Mouse (Mus musculus) liver, embryonic 11.5 days (tissue): ENCODE results near the gene Celsr1. TPM values are rescaled to one million over a fixed set of nuclear protein-coding genes. Genes with fewer than 3 reads are reported as not detected.

Experiments used
- ATAC-seq: fragments of 200-750 bp; cut with Nextera tagmentation; replicated peaks from 2 replicates; pipeline ENCODE4 v1.8.0; 2017; ENCODE audit warnings: moderate number of reproducible peaks, mild to moderate bottlenecking, moderate TSS enrichment, moderate library complexity; ENCODE audit not compliant: low FRiP score
- DNase-seq: peaks from one replicate; pipeline ENCODE4 v3.0.0-alpha.2; 2017; ENCODE audit warnings: low spot score
- H3K27ac ChIP-seq: fragments of 300-500 bp; sonication (generic); 2 replicates; pipeline ENCODE4 v1.5.1; 2014; ENCODE audit warnings: mild to moderate bottlenecking, low read depth, low read length, control low read depth
- H3K27me3 ChIP-seq: fragments of 300-500 bp; sonication (generic); replicated peaks from 2 replicates; pipeline ENCODE4 v1.6.1; 2014; ENCODE audit warnings: low read length, mixed read lengths; ENCODE audit not compliant: control insufficient read depth, insufficient read depth
- H3K36me3 ChIP-seq: fragments of 300-500 bp; sonication (generic); 2 replicates; pipeline ENCODE4 v1.6.1; 2014; ENCODE audit warnings: mild to moderate bottlenecking, low read length, moderate library complexity, mixed read lengths; ENCODE audit not compliant: control insufficient read depth, insufficient read depth
- H3K4me1 ChIP-seq: fragments of 300-500 bp; sonication (generic); replicated peaks from 2 replicates; pipeline ENCODE4 v1.6.1; 2014; ENCODE audit warnings: low read length, mixed read lengths; ENCODE audit not compliant: control insufficient read depth, insufficient read depth
- H3K4me2 ChIP-seq: fragments of 300-500 bp; sonication (generic); 2 replicates; pipeline ENCODE4 v1.6.1; 2014; ENCODE audit warnings: mild to moderate bottlenecking, control low read depth, moderate library complexity
- H3K4me3 ChIP-seq: fragments of 300-500 bp; sonication (generic); 2 replicates; pipeline ENCODE4 v1.5.1; 2014; ENCODE audit warnings: low read depth, low read length, control low read depth
- H3K9ac ChIP-seq: fragments of 300-500 bp; sonication (generic); 2 replicates; pipeline ENCODE4 v1.6.1; 2014; ENCODE audit warnings: low read depth, low read length, control low read depth
- H3K9me3 ChIP-seq: fragments of 300-500 bp; sonication (generic); 2 replicates; pipeline ENCODE4 v1.6.1; 2016; ENCODE audit warnings: low read length, inconsistent platforms, mixed read lengths; ENCODE audit not compliant: control insufficient read depth
- WGBS: fragments of 180-500 bp; shearing (Covaris S2); extraction: QIAGEN DNeasy Blood & Tissue Kit; methylation state at CpG from one replicate; pipeline ENCODE4 v1.1.7; 2014; 5-methylcytosine and 5-hydroxymethylcytosine counted together
- polyA plus RNA-seq: library from polyadenylated mRNA; unstranded; fragments of >200 nt; fragmentation: Nextera tagmentation; extraction: Ambion mirVana; gene quantifications from 2 replicates; pipeline ENCODE4 v1.2.1, GENCODE M21; 2014

The Celsr1 gene
- polyA plus RNA-seq, 1 experiment from 2014 or later = 1.4 TPM

- 73% methylated on average over 4 of the region's 4 CpGs for WGBS
- Histone ChIP-seq H3K4me3 (no peak overlapping the region), H3K27ac (no peak overlapping the region), H3K4me2 (no peak overlapping the region), H3K9me3 (no peaks in the 10 kb centered on the region), H3K27me3 (no peaks in the 10 kb centered on the region; the same call in 1 of the 2 replicates), H3K9ac (no peak overlapping the region), H3K36me3 (no peaks in the 10 kb centered on the region), H3K4me1 (no peaks in the 10 kb centered on the region)
- ATAC-seq (no peak), DNase-seq (no peak)
Observed at GRCm38 (mm10) chr15:85961651-85962050, 71.9 kb downstream of the Celsr1 start.

GRCm38 (mm10) chr15:85961131-85961530, 72.4 kb downstream of the Celsr1 start:
- H3K4me3 ChIP-seq = no peak overlapping the region
- DNase-seq (no peak), ATAC-seq (no peak)
- H3K4me1 ChIP-seq = no peaks in the 10 kb centered on the region
- no peak overlapping the region for H3K27ac ChIP-seq
- H3K4me2 ChIP-seq = no peak overlapping the region
- H3K36me3 ChIP-seq = no peaks in the 10 kb centered on the region
- 70% methylated on average over 7 of the region's 7 CpGs for WGBS
- no peaks in the 10 kb centered on the region; the same call in 1 of the 2 replicates for H3K27me3 ChIP-seq
- no peak overlapping the region for H3K9ac ChIP-seq
- H3K9me3 ChIP-seq = no peaks in the 10 kb centered on the region

GRCm38 (mm10) chr15:85956202-85956601, 77.4 kb downstream of the Celsr1 start:
- DNase-seq = no peak
- H3K9ac ChIP-seq = no peak overlapping the region
- peaks cover 2% of the 10 kb centered on the region; the same call in 1 of the 2 replicates for H3K4me1 ChIP-seq
- H3K9me3 ChIP-seq = no peaks in the 10 kb centered on the region
- H3K36me3 ChIP-seq = no peaks in the 10 kb centered on the region
- ATAC-seq = no peak
- H3K27ac ChIP-seq = no peak overlapping the region
- no peak overlapping the region for H3K4me3 ChIP-seq
- no peak overlapping the region for H3K4me2 ChIP-seq
- WGBS = 45% methylated on average over 6 of the region's 6 CpGs
- H3K27me3 ChIP-seq = no peaks in the 10 kb centered on the region

- Histone ChIP-seq H3K9me3 (no peaks in the 10 kb centered on the region), H3K4me3 (no peak overlapping the region), H3K36me3 (no peaks in the 10 kb centered on the region), H3K9ac (no peak overlapping the region), H3K27me3 (no peaks in the 10 kb centered on the region), H3K4me2 (no peak overlapping the region), H3K27ac (no peak overlapping the region), H3K4me1 (peaks cover 2% of the 10 kb centered on the region; the same call in 1 of the 2 replicates)
- ATAC-seq = no peak
- WGBS = 65% methylated on average over 6 of the region's 6 CpGs
- DNase-seq = no peak
Observed at GRCm38 (mm10) chr15:85953458-85953857, 80.1 kb downstream of the Celsr1 start.

DNA sequence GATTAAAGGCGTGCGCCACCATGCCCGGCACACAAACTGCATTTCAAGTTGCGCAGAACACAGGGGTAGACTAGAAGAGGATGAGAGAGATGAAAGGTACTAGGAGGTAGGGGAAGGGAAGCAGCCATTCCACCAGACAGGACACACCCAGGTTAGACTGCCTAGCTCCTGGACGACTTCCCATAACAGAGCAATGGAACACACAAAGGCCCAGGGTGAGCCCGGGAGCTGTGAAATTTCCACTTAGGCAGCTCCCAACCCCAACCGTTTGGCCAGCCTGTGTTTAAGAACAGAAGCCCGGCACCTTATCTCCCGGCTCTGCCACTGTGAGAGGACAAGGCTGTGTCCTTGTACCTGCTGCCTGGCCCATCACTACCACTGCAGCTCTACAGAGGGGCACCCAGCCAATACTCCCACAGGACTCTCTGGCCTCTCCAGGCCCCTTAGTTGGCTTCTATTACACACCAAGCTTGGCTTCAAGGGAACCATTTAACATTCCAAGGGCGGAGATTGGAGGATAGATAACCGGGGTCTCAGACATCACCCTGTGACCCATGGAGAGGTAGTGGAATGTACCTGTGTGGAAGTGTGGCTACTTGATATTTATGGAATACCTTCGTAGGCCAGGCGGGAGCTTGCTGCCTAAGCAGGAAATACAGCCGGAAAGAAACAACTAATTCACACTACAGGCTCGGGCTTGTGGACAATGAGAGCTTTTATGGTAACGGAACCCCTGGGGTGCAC, 84.0 kb downstream of the Celsr1 start:
- Histone ChIP-seq H3K4me3 (no peak overlapping the region), H3K4me2 (no peak overlapping the region), H3K36me3 (no peaks in the 10 kb centered on the region), H3K9ac (no peak overlapping the region), H3K27ac (no peak overlapping the region), H3K4me1 (no peaks in the 10 kb centered on the region), H3K9me3 (no peaks in the 10 kb centered on the region), H3K27me3 (no peaks in the 10 kb centered on the region; the same call in 1 of the 2 replicates)
- ATAC-seq (no peak), DNase-seq (no peak)
- WGBS = 78% methylated on average over 16 of the region's 16 CpGs

DNA sequence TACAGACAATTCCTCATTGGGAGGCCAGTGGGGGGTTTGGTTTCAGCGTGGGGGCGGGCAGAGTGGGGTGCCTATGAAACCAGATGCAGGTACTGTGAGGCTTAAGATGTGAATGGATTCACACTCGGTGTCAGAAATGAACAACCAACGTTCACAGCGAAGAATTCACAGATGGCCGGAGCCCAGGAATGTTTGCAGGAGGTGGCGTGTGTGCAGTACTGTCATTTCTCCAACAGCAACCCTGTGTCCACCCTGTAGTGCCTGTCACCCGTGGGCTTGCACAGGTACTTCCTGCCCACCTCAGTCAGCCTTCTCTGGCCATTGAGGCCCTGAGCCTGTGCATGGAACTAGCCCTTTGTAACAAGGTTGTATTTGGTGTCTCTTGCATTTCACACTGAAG, 85.6 kb downstream of the Celsr1 start:
- Histone ChIP-seq H3K4me3 (no peak overlapping the region), H3K4me1 (no peaks in the 10 kb centered on the region), H3K9ac (no peak overlapping the region), H3K27me3 (no peaks in the 10 kb centered on the region; the same call in 1 of the 2 replicates), H3K4me2 (no peak overlapping the region), H3K27ac (no peak overlapping the region), H3K36me3 (no peaks in the 10 kb centered on the region), H3K9me3 (no peaks in the 10 kb centered on the region)
- ATAC-seq = no peak
- DNase-seq = no peak
- WGBS = 76% methylated on average over 8 of the region's 8 CpGs

- DNase-seq = no peak
- WGBS = 84% methylated on average over 9 of the region's 9 CpGs
- no peaks in the 10 kb centered on the region for H3K9me3 ChIP-seq
- H3K4me2 ChIP-seq = no peak overlapping the region
- no peak overlapping the region for H3K9ac ChIP-seq
- no peaks in the 10 kb centered on the region; the same call in 1 of the 2 replicates for H3K27me3 ChIP-seq
- H3K27ac ChIP-seq = no peak overlapping the region
- no peaks in the 10 kb centered on the region for H3K4me1 ChIP-seq
- H3K4me3 ChIP-seq = no peak overlapping the region
- no peaks in the 10 kb centered on the region for H3K36me3 ChIP-seq
- ATAC-seq = no peak
Observed at GRCm38 (mm10) chr15:85947541-85947940, 86.0 kb downstream of the Celsr1 start.

DNA sequence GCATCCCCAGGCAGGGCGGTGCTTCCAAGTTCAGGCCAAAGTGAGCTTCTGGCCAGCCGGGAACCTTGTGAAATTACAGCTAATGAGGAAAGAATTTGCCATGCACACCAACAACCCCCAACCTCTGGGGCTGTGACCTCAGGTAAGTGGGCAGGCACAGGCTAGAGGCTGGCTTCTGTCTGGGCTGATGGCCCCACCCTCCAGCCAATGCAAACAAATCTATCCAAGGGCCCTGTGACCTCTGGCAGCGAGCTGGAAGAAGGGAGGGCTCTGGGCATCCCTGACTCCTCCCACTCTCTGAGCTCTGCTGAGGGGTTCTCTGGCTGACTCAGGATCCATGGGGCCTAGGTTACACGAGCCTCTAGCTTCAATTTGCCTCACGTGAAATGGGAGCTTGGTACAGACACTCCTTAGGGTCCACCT, 97.9 kb downstream of the Celsr1 start:
- Histone ChIP-seq H3K27me3 (no peaks in the 10 kb centered on the region), H3K27ac (no peak overlapping the region)
- WGBS = 24% methylated on average over 5 of the region's 5 CpGs

DNA sequence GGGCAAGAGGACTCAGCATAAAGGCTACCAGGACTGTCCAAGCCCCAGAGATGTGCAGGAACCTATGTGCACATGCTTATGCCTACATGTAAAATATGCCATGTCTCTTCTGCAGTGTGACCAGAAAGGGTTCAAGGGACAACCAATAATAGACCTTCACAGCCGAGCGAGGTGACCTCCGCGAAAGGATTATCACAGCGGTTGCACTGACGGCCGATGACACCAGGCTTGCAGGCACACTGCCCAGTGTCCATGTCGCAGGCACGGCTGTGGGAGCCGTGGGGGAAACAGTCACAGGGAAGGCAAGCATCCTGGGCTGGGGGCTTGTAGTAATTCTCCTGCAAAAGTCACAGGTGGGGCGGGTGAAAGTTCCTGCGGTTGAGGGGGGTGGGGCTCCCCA, 105.4 kb downstream of the Celsr1 start:
- Histone ChIP-seq H3K27me3 (no peaks in the 10 kb centered on the region), H3K4me2 (no peak overlapping the region), H3K4me3 (no peak overlapping the region), H3K9ac (no peak overlapping the region), H3K4me1 (no peaks in the 10 kb centered on the region), H3K36me3 (no peaks in the 10 kb centered on the region), H3K9me3 (no peaks in the 10 kb centered on the region), H3K27ac (no peak overlapping the region)
- no peak for DNase-seq
- ATAC-seq = no peak
- 80% methylated on average over 12 of the region's 12 CpGs for WGBS

More for the DNA sequence above, 97.9 kb downstream of the Celsr1 start:
- Histone ChIP-seq H3K4me2 (no peak overlapping the region), H3K4me1 (peaks cover 3% of the 10 kb centered on the region; the same call in 1 of the 2 replicates), H3K4me3 (no peak overlapping the region), H3K9ac (no peak overlapping the region), H3K36me3 (no peaks in the 10 kb centered on the region), H3K9me3 (no peaks in the 10 kb centered on the region)
- DNase-seq (peak; percentile 45), ATAC-seq (peak; percentile 68)
